Mouse (Mus musculus) ES-CJ7 (cell line): Measurements from ENCODE around the gene N4bp1.

ENCODE experiments used
- DNase-seq: peaks from one replicate; pipeline ENCODE4 v3.0.0; 2011; ENCODE audit warnings: low read depth, low spot score

The N4bp1 gene

GRCm38 (mm10) chr8:86884489-86885463 is at the start of gene N4bp1:
N4bp1 (minus strand) TSS chr8:86885258.
- peak; percentile 95 for DNase-seq

GRCm38 (mm10) chr8:86934841-86935240 is 49.8 kb upstream of the N4bp1 start:
- DNase-seq: no peak

GRCm38 (mm10) chr8:86934393-86934792 is 49.3 kb upstream of the N4bp1 start:
- no peak for DNase-seq

GRCm38 (mm10) chr8:86933898-86934297 is 48.8 kb upstream of the N4bp1 start:
- peak; percentile 56 for DNase-seq

GRCm38 (mm10) chr8:86926237-86926636 is 41.2 kb upstream of the N4bp1 start:
- peak; percentile 95 for DNase-seq

- DNase-seq: peak; percentile 37
Observed at GRCm38 (mm10) chr8:86923219-86923835, 38.3 kb upstream of the N4bp1 start.

GRCm38 (mm10) chr8:86922673-86923072 is 37.6 kb upstream of the N4bp1 start:
- no peak for DNase-seq

GRCm38 (mm10) chr8:86922141-86922540 is 37.1 kb upstream of the N4bp1 start:
- no peak for DNase-seq

GRCm38 (mm10) chr8:86920996-86921395 is 35.9 kb upstream of the N4bp1 start:
- DNase-seq: no peak

- no peak for DNase-seq
Observed at GRCm38 (mm10) chr8:86920455-86920854, 35.4 kb upstream of the N4bp1 start.

- no peak for DNase-seq
Observed at GRCm38 (mm10) chr8:86920024-86920423, 35.0 kb upstream of the N4bp1 start.

- DNase-seq: no peak
Observed at GRCm38 (mm10) chr8:86919262-86919661, 34.2 kb upstream of the N4bp1 start.

GRCm38 (mm10) chr8:86918093-86918492 is 33.0 kb upstream of the N4bp1 start:
- DNase-seq: no peak

- DNase-seq: no peak
Observed at GRCm38 (mm10) chr8:86917689-86918088, 32.6 kb upstream of the N4bp1 start.

GRCm38 (mm10) chr8:86916369-86916768 is 31.3 kb upstream of the N4bp1 start:
- DNase-seq: no peak

GRCm38 (mm10) chr8:86911136-86911535 is 26.1 kb upstream of the N4bp1 start:
- DNase-seq: no peak

GRCm38 (mm10) chr8:86910250-86910649 is 25.2 kb upstream of the N4bp1 start:
- DNase-seq: no peak

GRCm38 (mm10) chr8:86908536-86908935 is 23.5 kb upstream of the N4bp1 start:
- DNase-seq: peak; percentile 77

- peak; percentile 81 for DNase-seq
Observed at GRCm38 (mm10) chr8:86904911-86905310, 19.9 kb upstream of the N4bp1 start.

GRCm38 (mm10) chr8:86903104-86903503 is 18.0 kb upstream of the N4bp1 start:
- DNase-seq: peak; percentile 89

GRCm38 (mm10) chr8:86902656-86903055 is 17.6 kb upstream of the N4bp1 start:
- DNase-seq: no peak

- DNase-seq: peak; percentile 57
Observed at GRCm38 (mm10) chr8:86901972-86902371, 16.9 kb upstream of the N4bp1 start.
